Mouse (Mus musculus) lung, postnatal 0 days (tissue): ENCODE measurements around the gene Ephb6. TPM values are rescaled to one million over a fixed set of nuclear protein-coding genes. Genes with fewer than 3 reads are reported as not detected.

Source experiments
- ATAC-seq: fragments of 200-750 bp; cut with Nextera tagmentation; 2 replicates; pipeline ENCODE4 v1.8.0; 2017; ENCODE audit warnings: moderate library complexity
- DNase-seq: peaks from one replicate; pipeline ENCODE4 v3.0.0-alpha.2; 2016; ENCODE audit warnings: low spot score
- H3K27ac ChIP-seq: fragments of 300-500 bp; sonication (generic); 2 replicates; pipeline ENCODE4 v1.5.1; 2014; ENCODE audit warnings: antibody characterized with exemption, mild to moderate bottlenecking, low read length, mixed read lengths
- H3K27me3 ChIP-seq: fragments of 300-500 bp; sonication (generic); replicated peaks from 2 replicates; pipeline ENCODE4 v1.6.1; 2014; ENCODE audit warnings: low read length, mixed read lengths; ENCODE audit not compliant: insufficient read depth
- H3K36me3 ChIP-seq: fragments of 300-500 bp; sonication (generic); 2 replicates; pipeline ENCODE4 v1.6.1; 2014; ENCODE audit warnings: low read length, mixed read lengths; ENCODE audit not compliant: insufficient read depth
- H3K4me1 ChIP-seq: fragments of 300-500 bp; sonication (generic); 2 replicates; pipeline ENCODE4 v1.6.1; 2014; ENCODE audit warnings: antibody characterized with exemption, low read depth, low read length, mixed read lengths; ENCODE audit not compliant: insufficient read depth
- H3K4me2 ChIP-seq: fragments of 300-500 bp; sonication (generic); replicated peaks from 2 replicates; pipeline ENCODE4 v1.6.1; 2014; ENCODE audit warnings: low read depth, mild to moderate bottlenecking, low read length, moderate library complexity, mixed read lengths
- H3K4me3 ChIP-seq: fragments of 300-500 bp; sonication (generic); 2 replicates; pipeline ENCODE4 v1.5.1; 2014; ENCODE audit warnings: low read depth, low read length
- H3K9ac ChIP-seq: fragments of 300-500 bp; sonication (generic); replicated peaks from 2 replicates; pipeline ENCODE4 v1.6.1; 2014; ENCODE audit warnings: low read depth, mild to moderate bottlenecking
- H3K9me3 ChIP-seq: fragments of 300-500 bp; sonication (generic); 2 replicates; pipeline ENCODE4 v1.6.1; 2016; ENCODE audit warnings: low read length, mixed read lengths
- CTCF ChIP-seq: IDR thresholded peaks from 2 replicates; pipeline ENCODE4 v1.5.1; 2016; ENCODE audit warnings: antibody characterized with exemption, mild to moderate bottlenecking
- EP300 ChIP-seq: IDR thresholded peaks from 2 replicates; pipeline ENCODE4 v1.6.1; 2016; ENCODE audit warnings: antibody characterized with exemption, mild to moderate bottlenecking, control low read depth
- WGBS: fragments of 180-500 bp; shearing (Covaris S2); extraction: QIAGEN DNeasy Blood & Tissue Kit; methylation state at CpG from one replicate; pipeline ENCODE4 v1.1.7; 2014; 5-methylcytosine and 5-hydroxymethylcytosine counted together
- polyA plus RNA-seq: library from polyadenylated mRNA; unstranded; fragments of >200 nt; fragmentation: Nextera tagmentation; extraction: Ambion mirVana; gene quantifications from 2 replicates; pipeline ENCODE4 v1.2.1, GENCODE M21; 2015

The Ephb6 gene
- polyA plus RNA-seq, 1 experiment from 2014 or later: 5.5 TPM

DNA sequence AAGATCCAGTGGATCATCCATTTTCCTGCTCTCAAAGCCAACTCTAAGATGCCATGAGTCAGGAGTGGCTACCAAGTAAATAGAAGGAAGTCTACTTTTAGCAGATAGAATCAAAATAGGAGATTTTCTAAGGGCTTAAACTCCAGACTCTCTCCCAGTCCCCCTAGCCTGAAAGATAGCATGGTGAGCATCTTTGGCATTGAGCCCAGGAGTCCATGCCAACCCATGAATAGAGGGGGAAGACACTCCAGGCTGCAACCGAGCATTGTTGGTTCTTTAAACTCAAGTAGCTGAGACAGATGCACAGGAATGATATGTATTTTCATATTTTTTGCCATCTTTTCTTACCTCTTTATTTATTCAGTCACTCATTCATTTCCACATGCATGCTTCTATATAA, 29.9 kb downstream of the Ephb6 start:
- H3K27me3 ChIP-seq: no peaks in the 10 kb centered on the region
- no peak overlapping the region for H3K27ac ChIP-seq
- H3K4me2 ChIP-seq: peak overlapping the region; percentile 44; the same call in 1 of the 2 replicates
- H3K9ac ChIP-seq: no peak overlapping the region
- TF ChIP-seq EP300 (no peak), CTCF (no peak)
- H3K4me3 ChIP-seq: peak overlapping the region; percentile 28; the same call in 1 of the 2 replicates
- H3K36me3 ChIP-seq: no peaks in the 10 kb centered on the region
- DNase-seq (no peak), ATAC-seq (no peak)
- H3K4me1 ChIP-seq: no peaks in the 10 kb centered on the region
- 18% methylated on average over 1 of the region's 1 CpGs for WGBS
- H3K9me3 ChIP-seq: no peaks in the 10 kb centered on the region

- no peak for TF ChIP-seq CTCF
- no peak for TF ChIP-seq EP300
- Histone ChIP-seq H3K27ac (no peak within 1 kb of the TSS), H3K36me3 (no peaks in the 10 kb centered on the region), H3K9me3 (no peaks in the 10 kb centered on the region), H3K27me3 (no peaks in the 10 kb centered on the region), H3K4me3 (peak within 1 kb of the TSS; percentile 28), H3K9ac (0 out of 2 replicates have a peak within 1 kb of the TSS, but pooled peaks have one; percentile 12), H3K4me2 (peak within 1 kb of the TSS; percentile 44), H3K4me1 (no peaks in the 10 kb centered on the region)
- DNase-seq: peak; percentile 61
- peak; percentile 60 for ATAC-seq
- WGBS: 22% methylated on average over 5 of the region's 5 CpGs
These were observed 30.9 kb downstream of the Ephb6 start, which contains the start of gene Trpv6 for GRCm38 (mm10) chr6:41636178-41636577. Gene Trpv6 (minus strand): TSS chr6:41636405.

DNA sequence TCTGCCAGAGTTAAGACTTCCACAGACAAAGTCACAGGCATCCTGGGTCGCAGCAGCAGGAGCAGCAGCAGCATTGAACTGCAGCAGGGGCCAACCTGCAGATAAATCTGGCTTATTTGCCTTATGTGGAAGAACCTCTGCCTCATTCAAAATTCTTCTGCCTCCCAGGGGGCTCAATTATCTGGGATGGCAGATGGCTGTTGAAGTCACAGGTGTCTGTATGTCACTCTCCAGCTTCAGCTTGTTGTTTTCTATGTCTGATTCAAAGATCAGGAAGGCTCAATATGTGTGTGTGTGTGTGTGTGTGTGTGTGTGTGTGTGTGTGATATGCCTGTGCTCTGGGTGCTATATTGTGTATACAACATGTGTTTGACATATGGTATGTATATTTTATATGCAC, 32.1 kb downstream of the Ephb6 start:
- DNase-seq (no peak), ATAC-seq (no peak)
- Histone ChIP-seq H3K9me3 (no peaks in the 10 kb centered on the region), H3K4me2 (no peak overlapping the region), H3K27ac (no peak overlapping the region), H3K9ac (no peak overlapping the region), H3K36me3 (no peaks in the 10 kb centered on the region), H3K27me3 (no peaks in the 10 kb centered on the region), H3K4me1 (no peaks in the 10 kb centered on the region), H3K4me3 (no peak overlapping the region)
- WGBS: 45% methylated on average over 1 of the region's 1 CpGs
- TF ChIP-seq CTCF (no peak), EP300 (no peak)

DNA sequence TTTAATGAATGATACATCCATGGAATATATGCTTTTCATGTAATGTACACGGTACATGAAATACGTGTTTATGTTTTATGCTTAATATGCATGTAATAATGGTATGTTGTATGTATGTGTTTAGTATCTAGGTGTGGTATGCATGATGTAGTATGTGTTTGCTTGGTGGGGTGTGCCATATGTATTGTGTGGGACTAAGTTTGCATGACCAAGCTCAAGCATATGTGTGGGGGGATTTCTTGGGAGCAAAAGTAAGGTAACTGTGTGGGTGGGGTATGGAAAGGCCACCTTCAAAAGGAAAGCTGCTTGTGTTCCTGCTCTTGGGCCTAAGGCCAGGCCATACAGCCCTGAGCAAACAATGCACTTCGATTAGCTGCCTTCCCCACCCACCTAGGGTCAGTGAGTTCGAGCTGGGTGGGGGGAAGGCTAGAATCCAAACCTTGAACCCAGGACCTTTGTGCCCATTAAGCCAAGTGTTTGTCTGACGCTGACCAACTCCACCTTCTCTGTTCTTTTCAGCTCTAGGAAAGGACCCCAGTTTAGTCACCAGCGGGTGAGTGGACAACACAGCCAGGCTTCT, 32.7 kb downstream of the Ephb6 start:
- Histone ChIP-seq H3K4me1 (no peaks in the 10 kb centered on the region), H3K36me3 (no peaks in the 10 kb centered on the region), H3K4me3 (no peak overlapping the region), H3K9me3 (no peaks in the 10 kb centered on the region), H3K27ac (no peak overlapping the region), H3K27me3 (no peaks in the 10 kb centered on the region), H3K4me2 (no peak overlapping the region), H3K9ac (no peak overlapping the region)
- DNase-seq: no peak
- TF ChIP-seq CTCF (no peak), EP300 (no peak)
- no peak for ATAC-seq
- 57% methylated on average over 6 of the region's 6 CpGs for WGBS

DNA sequence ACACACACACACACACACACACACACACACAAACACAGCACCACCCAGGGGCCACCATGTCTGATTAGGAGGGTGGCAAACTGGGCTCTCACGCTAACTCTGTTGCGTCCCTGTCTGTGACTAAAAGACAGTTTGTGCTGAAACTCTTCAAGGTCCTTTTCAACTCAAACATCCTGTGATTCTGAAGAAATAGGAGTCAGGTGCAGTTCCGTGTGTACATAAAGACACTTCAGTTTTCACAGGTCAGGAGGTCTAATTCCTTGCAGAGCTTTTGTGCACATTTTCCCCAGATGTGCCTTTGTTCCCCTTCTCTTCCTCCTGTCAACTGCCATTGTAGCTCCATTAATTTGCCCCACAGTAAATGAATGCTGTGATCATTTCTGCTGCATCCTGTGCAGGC, 35.2 kb downstream of the Ephb6 start:
- Histone ChIP-seq H3K9me3 (no peaks in the 10 kb centered on the region), H3K36me3 (no peaks in the 10 kb centered on the region), H3K4me2 (no peak overlapping the region), H3K4me3 (no peak overlapping the region), H3K27me3 (no peaks in the 10 kb centered on the region), H3K9ac (no peak overlapping the region), H3K4me1 (no peaks in the 10 kb centered on the region), H3K27ac (no peak overlapping the region; the same call in 1 of the 2 replicates)
- WGBS: 53% methylated on average over 3 of the region's 3 CpGs
- ATAC-seq: peak; percentile 44
- TF ChIP-seq CTCF: no peak
- TF ChIP-seq EP300: peak; percentile 58; the same call in 1 of the 2 replicates
- DNase-seq: peak; percentile 70

GRCm38 (mm10) chr6:41641173-41641866, 36.0 kb downstream of the Ephb6 start:
- Histone ChIP-seq H3K27me3 (no peaks in the 10 kb centered on the region), H3K4me1 (no peaks in the 10 kb centered on the region), H3K27ac (no peak overlapping the region), H3K9ac (no peak overlapping the region), H3K4me3 (no peak overlapping the region), H3K9me3 (no peaks in the 10 kb centered on the region), H3K4me2 (no peak overlapping the region), H3K36me3 (no peaks in the 10 kb centered on the region)
- WGBS: 67% methylated on average over 6 of the region's 6 CpGs
- ATAC-seq (no peak), DNase-seq (no peak)
- no peak for TF ChIP-seq CTCF
- no peak for TF ChIP-seq EP300
